Mouse (Mus musculus) neural tube, embryonic 13.5 days (tissue): ENCODE measurements around the gene Lhx5. TPM values are rescaled to one million over a fixed set of nuclear protein-coding genes. Genes with fewer than 3 reads are reported as not detected.
A peak's percentile ranks its signal among the peaks of the same experiment; 100 is the strongest.

Experiments used
- ATAC-seq: fragments of 200-750 bp; cut with Nextera tagmentation; 2 replicates; pipeline ENCODE4 v1.8.0; 2017; ENCODE audit warnings: low read depth, mild to moderate bottlenecking, moderate TSS enrichment, moderate library complexity
- H3K27ac ChIP-seq: fragments of 300-500 bp; sonication (generic); replicated peaks from 2 replicates; pipeline ENCODE4 v1.5.1; 2015; ENCODE audit warnings: moderate library complexity, mild to moderate bottlenecking, inconsistent platforms
- H3K27me3 ChIP-seq: fragments of 300-500 bp; sonication (generic); 2 replicates; pipeline ENCODE4 v1.6.1; 2015; ENCODE audit warnings: mild to moderate bottlenecking, inconsistent platforms
- H3K36me3 ChIP-seq: fragments of 300-500 bp; sonication (generic); 2 replicates; pipeline ENCODE4 v1.6.1; 2015; ENCODE audit warnings: mild to moderate bottlenecking, inconsistent platforms
- H3K4me1 ChIP-seq: fragments of 300-500 bp; sonication (generic); replicated peaks from 2 replicates; pipeline ENCODE4 v1.6.1; 2015; ENCODE audit warnings: inconsistent platforms
- H3K4me2 ChIP-seq: fragments of 300-500 bp; sonication (generic); 2 replicates; pipeline ENCODE4 v1.6.1; 2015; ENCODE audit warnings: inconsistent platforms, mild to moderate bottlenecking, moderate library complexity
- H3K4me3 ChIP-seq: fragments of 300-500 bp; sonication (generic); 2 replicates; pipeline ENCODE4 v1.5.1; 2015; ENCODE audit warnings: mild to moderate bottlenecking, inconsistent platforms
- H3K9ac ChIP-seq: fragments of 300-500 bp; sonication (generic); 2 replicates; pipeline ENCODE4 v1.6.1; 2015; ENCODE audit warnings: moderate library complexity, mild to moderate bottlenecking, inconsistent platforms
- H3K9me3 ChIP-seq: fragments of 300-500 bp; sonication (generic); 2 replicates; pipeline ENCODE4 v1.6.1; 2016; ENCODE audit warnings: inconsistent platforms
- WGBS: fragments of 180-500 bp; shearing (Covaris S2); methylation state at CpG from one replicate; pipeline ENCODE4 v1.1.7; 2015; 5-methylcytosine and 5-hydroxymethylcytosine counted together
- polyA plus RNA-seq: library from polyadenylated mRNA; unstranded; fragments of >200 nt; fragmentation: Nextera tagmentation; extraction: Ambion mirVana; gene quantifications from 2 replicates; pipeline ENCODE4 v1.2.1, GENCODE M21; 2015

The Lhx5 gene
- polyA plus RNA-seq, 1 experiment from 2014 or later: 42.0 TPM

GRCm38 (mm10) chr5:120420106-120420505 lies 11.4 kb upstream of the Lhx5 start:
- H3K36me3 ChIP-seq: no peaks in the 10 kb centered on the region
- no peak overlapping the region for H3K9ac ChIP-seq
- no peak for ATAC-seq
- peaks cover 97% of the 10 kb centered on the region for H3K27me3 ChIP-seq
- WGBS: 80% methylated on average over 8 of the region's 8 CpGs
- H3K4me2 ChIP-seq: no peak overlapping the region
- no peaks in the 10 kb centered on the region for H3K9me3 ChIP-seq
- 0 out of 2 replicates have a peak overlapping the region, but pooled peaks have one; percentile 62 for H3K27ac ChIP-seq
- H3K4me3 ChIP-seq: no peak overlapping the region
- H3K4me1 ChIP-seq: peaks cover 21% of the 10 kb centered on the region

DNA sequence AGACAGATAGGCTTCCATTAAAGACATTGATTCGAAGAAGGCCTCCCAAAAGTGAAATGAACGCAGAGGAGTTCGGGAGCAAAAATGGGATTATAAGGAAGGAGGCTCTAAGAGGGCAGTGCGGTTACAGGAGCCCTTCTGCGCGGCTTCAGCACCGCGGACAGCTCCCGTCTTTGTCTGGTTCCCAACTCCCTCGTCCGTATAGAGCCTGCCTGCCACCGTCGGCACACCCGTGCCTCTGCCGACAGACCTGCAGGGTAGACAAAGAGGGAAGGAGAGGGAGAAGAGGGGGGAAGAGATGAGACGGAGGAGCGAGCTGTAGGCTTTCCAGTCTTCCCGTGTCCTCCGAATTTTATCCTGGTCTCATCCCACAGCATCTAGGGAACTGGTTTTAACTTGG lies 7.5 kb upstream of the Lhx5 start:
- ATAC-seq: no peak
- Histone ChIP-seq H3K27ac (peak overlapping the region; percentile 95), H3K36me3 (no peaks in the 10 kb centered on the region), H3K9me3 (no peaks in the 10 kb centered on the region), H3K27me3 (peaks cover 96% of the 10 kb centered on the region), H3K9ac (peak overlapping the region; percentile 84), H3K4me1 (peaks cover 41% of the 10 kb centered on the region), H3K4me3 (peak overlapping the region; percentile 59), H3K4me2 (peak overlapping the region; percentile 63)
- WGBS: under 1% methylated on average over 19 of the region's 19 CpGs

DNA sequence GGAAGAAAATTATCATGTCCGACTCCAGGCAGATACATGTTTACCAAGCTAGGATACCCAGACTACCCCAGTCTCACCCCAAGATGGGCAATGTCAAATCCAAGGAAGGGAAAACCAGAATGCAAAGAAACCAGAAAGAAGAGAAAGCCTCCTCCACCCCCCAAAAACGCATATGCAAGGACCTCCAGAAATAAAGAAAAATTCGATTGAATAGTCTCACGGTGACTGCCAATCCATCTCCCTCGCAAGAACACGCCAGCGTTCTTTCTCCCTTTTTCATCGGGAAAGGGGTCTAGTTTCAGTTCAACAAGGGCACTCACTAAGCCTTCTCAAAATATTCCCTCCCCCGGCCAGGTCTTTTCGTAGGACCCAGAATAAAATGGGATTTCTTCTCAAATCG lies 6.8 kb upstream of the Lhx5 start:
- H3K9me3 ChIP-seq: no peaks in the 10 kb centered on the region
- H3K36me3 ChIP-seq: no peaks in the 10 kb centered on the region
- peak overlapping the region; percentile 63 for H3K4me2 ChIP-seq
- H3K4me1 ChIP-seq: peaks cover 41% of the 10 kb centered on the region
- H3K27ac ChIP-seq: peak overlapping the region; percentile 95
- 1% methylated on average over 11 of the region's 11 CpGs for WGBS
- H3K27me3 ChIP-seq: peaks cover 95% of the 10 kb centered on the region
- H3K4me3 ChIP-seq: peak overlapping the region; percentile 59
- peak overlapping the region; percentile 84 for H3K9ac ChIP-seq
- ATAC-seq: no peak

GRCm38 (mm10) chr5:120425711-120426110 lies 5.8 kb upstream of the Lhx5 start:
- H3K9me3 ChIP-seq: no peaks in the 10 kb centered on the region
- peaks cover 93% of the 10 kb centered on the region for H3K27me3 ChIP-seq
- ATAC-seq: peak; percentile 12; the same call in 1 of the 2 replicates
- H3K4me3 ChIP-seq: peak overlapping the region; percentile 59
- under 1% methylated on average over 8 of the region's 20 CpGs for WGBS
- peaks cover 34% of the 10 kb centered on the region for H3K4me1 ChIP-seq
- H3K27ac ChIP-seq: peak overlapping the region; percentile 95
- H3K4me2 ChIP-seq: peak overlapping the region; percentile 63
- peak overlapping the region; percentile 84 for H3K9ac ChIP-seq
- no peaks in the 10 kb centered on the region for H3K36me3 ChIP-seq

DNA sequence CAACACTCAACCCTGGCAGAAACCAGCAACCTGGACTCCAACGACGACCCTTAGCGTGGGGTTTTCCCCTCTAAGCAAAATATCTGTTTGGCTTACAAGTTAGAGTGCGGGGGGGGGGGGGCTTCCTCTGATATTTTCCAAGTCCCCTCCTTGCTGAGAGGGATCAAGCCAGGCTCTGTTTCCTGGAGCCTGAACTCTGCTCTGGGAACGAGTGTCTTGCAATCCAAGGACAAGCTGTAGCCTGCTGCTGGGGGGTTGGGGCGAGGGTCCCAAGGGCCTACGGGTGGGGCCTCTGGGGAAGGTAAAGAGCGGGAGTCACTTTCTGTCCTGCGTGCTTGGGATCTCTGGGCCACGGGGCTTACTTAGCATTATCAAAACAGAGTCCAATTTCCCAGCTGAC lies 4.9 kb upstream of the Lhx5 start:
- Histone ChIP-seq H3K9ac (peak overlapping the region; percentile 92), H3K4me2 (peak overlapping the region; percentile 63), H3K36me3 (no peaks in the 10 kb centered on the region), H3K27me3 (peaks cover 93% of the 10 kb centered on the region), H3K4me1 (peaks cover 25% of the 10 kb centered on the region), H3K4me3 (peak overlapping the region; percentile 59), H3K27ac (peak overlapping the region; percentile 95), H3K9me3 (no peaks in the 10 kb centered on the region)
- 0% methylated on average over 10 of the region's 10 CpGs for WGBS
- ATAC-seq: no peak

DNA sequence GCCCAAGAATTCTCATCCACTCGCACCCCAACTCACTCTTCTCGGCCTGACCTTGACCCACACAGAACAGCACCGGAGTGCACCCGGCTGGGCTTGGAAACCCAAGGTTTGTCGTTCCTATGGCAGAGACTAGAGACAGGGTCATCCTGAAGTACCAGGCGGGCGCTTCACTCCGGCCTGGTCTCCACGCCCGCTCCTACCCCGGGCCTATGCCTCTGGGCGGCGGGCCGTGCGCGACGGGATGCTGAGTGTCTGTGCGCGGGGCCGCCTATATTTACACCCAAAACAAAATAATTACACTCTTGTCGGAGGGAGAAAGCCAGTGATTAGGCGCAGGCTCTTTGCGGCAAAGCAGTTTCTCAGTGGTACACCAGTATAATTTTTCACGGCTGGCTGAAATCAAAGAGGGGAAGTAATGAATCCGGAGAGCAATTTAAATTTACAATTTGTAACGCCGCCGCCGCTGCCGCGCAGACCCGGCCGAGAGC lies 4.0 kb upstream of the Lhx5 start:
- ATAC-seq: 0 out of 2 replicates have a peak, but pooled peaks have one; percentile 13
- Histone ChIP-seq H3K4me1 (peaks cover 24% of the 10 kb centered on the region), H3K27ac (peak overlapping the region; percentile 95), H3K9me3 (no peaks in the 10 kb centered on the region), H3K36me3 (no peaks in the 10 kb centered on the region), H3K4me3 (peak overlapping the region; percentile 59), H3K27me3 (peaks cover 93% of the 10 kb centered on the region), H3K9ac (peak overlapping the region; percentile 92), H3K4me2 (peak overlapping the region; percentile 63)
- under 1% methylated on average over 33 of the region's 33 CpGs for WGBS

GRCm38 (mm10) chr5:120428189-120428838 lies 3.2 kb upstream of the Lhx5 start:
- 1% methylated on average over 21 of the region's 21 CpGs for WGBS
- no peaks in the 10 kb centered on the region for H3K36me3 ChIP-seq
- H3K4me2 ChIP-seq: peak overlapping the region; percentile 63
- H3K27me3 ChIP-seq: peaks cover 92% of the 10 kb centered on the region
- H3K4me1 ChIP-seq: peaks cover 24% of the 10 kb centered on the region
- ATAC-seq: no peak
- peak overlapping the region; percentile 95 for H3K27ac ChIP-seq
- H3K9ac ChIP-seq: peak overlapping the region; percentile 92
- peak overlapping the region; percentile 59 for H3K4me3 ChIP-seq
- H3K9me3 ChIP-seq: no peaks in the 10 kb centered on the region

GRCm38 (mm10) chr5:120428990-120429389 lies 2.5 kb upstream of the Lhx5 start:
- Histone ChIP-seq H3K27me3 (peaks cover 92% of the 10 kb centered on the region), H3K9me3 (no peaks in the 10 kb centered on the region), H3K4me1 (peaks cover 24% of the 10 kb centered on the region), H3K9ac (peak overlapping the region; percentile 92), H3K4me3 (peak overlapping the region; percentile 59), H3K4me2 (peak overlapping the region; percentile 63), H3K27ac (peak overlapping the region; percentile 95), H3K36me3 (no peaks in the 10 kb centered on the region)
- 0% methylated on average over 5 of the region's 6 CpGs for WGBS
- ATAC-seq: no peak

DNA sequence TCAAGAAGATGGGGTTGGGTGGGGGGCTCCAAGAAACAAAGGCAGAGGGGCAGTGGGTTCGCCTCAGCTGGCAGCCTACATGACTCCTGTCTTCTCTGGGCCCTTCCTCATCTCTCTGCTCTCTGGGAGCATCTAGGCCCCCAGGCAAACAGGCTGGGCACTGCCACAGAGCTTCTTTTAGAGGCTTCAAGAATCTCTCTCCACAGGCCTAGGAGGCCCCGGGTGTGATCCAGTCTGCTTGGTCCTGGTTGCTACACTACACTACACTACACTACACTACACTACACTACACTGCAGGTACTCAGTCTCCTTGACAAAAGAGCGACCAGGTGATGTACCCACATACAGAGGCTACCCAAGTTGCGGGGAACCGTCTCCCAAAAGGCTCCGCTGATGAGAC lies 1.8 kb upstream of the Lhx5 start:
- WGBS: 6% methylated on average over 6 of the region's 6 CpGs

DNA sequence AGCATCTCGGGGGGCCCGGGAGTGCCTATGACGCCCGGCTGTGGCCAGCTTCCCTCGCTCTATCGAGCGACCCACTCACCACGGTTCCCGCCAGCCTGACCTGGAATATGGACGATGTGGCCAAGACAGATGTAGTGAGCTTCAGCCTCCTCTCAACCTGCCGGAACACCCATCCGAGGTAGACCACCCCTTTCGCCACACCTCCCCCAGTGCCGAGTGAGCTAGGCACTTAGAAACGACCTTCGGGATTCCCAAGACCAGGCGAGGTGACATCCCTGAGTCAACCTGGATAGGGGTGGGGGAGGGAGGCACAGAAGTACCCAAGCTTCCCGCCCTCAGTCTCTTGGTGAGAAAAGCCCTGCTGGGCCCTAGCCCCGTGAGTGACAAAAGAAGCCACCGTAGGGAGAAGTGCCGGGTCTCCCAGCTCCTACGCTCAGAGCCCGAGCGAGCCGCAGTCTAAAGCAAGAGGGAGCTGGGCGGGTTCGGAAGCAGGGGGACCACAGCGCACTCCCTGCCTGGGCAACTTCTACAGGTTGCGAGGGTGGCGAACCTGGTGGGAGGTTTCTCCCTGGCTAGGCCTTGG lies 407 bp upstream of the Lhx5 start:
- Histone ChIP-seq H3K27me3 (peaks cover 95% of the 10 kb centered on the region), H3K27ac (peak overlapping the region; percentile 90), H3K36me3 (peaks cover 1% of the 10 kb centered on the region; the same call in 1 of the 2 replicates), H3K9me3 (no peaks in the 10 kb centered on the region), H3K4me2 (peak overlapping the region; percentile 63), H3K9ac (peak overlapping the region; percentile 92), H3K4me3 (peak overlapping the region; percentile 59), H3K4me1 (peaks cover 30% of the 10 kb centered on the region)
- WGBS: 1% methylated on average over 30 of the region's 30 CpGs
- ATAC-seq: no peak

More for the DNA sequence above, 1.8 kb upstream of the Lhx5 start:
- Histone ChIP-seq H3K27me3 (peaks cover 92% of the 10 kb centered on the region), H3K36me3 (no peaks in the 10 kb centered on the region), H3K9me3 (no peaks in the 10 kb centered on the region), H3K4me3 (peak overlapping the region; percentile 59), H3K27ac (peak overlapping the region; percentile 95), H3K9ac (peak overlapping the region; percentile 92), H3K4me1 (peaks cover 24% of the 10 kb centered on the region), H3K4me2 (peak overlapping the region; percentile 63)
- no peak for ATAC-seq

- H3K27me3 ChIP-seq: peaks cover 95% of the 10 kb centered on the region
Observed at GRCm38 (mm10) chr5:120432486-120433015, 1.1 kb downstream of the Lhx5 start.

DNA sequence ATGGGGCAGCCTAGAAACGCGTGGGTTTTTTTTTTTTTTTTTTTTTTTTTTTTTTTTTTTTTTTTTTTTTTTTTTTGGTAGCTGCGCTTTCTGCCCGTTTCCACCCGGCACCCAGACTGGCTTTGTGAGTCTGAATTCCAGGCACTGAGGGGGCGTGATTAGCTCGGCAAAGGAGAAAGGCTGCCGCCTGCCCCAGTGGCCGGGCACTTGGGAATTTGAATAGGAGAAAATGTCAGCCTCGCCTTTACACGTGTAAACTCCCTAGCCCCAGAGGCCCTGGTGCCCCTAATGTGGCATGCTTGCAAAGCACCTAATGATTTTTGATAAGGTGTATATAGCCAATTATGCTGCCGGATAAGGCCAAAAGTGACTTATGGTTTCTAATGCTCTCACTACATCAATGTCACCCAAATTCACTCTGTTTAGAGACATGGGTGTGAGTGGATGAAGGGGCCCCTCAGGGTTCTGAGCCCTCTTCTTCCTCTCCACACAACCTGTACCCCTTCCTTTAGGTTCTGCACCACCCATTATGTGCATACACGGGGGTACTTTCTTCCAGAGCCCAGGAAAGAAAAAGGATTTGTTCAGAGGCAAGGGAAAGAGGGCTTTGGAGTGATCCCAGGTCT lies 1.7 kb downstream of the Lhx5 start:
- Histone ChIP-seq H3K27ac (peak overlapping the region; percentile 94), H3K27me3 (peaks cover 96% of the 10 kb centered on the region), H3K36me3 (peaks cover 4% of the 10 kb centered on the region; the same call in 1 of the 2 replicates), H3K9ac (peak overlapping the region; percentile 92), H3K4me3 (peak overlapping the region; percentile 59), H3K4me1 (peaks cover 22% of the 10 kb centered on the region), H3K9me3 (no peaks in the 10 kb centered on the region), H3K4me2 (peak overlapping the region; percentile 68)
- under 1% methylated on average over 13 of the region's 13 CpGs for WGBS
- no peak for ATAC-seq

More at GRCm38 (mm10) chr5:120432486-120433015, 1.1 kb downstream of the Lhx5 start:
- Histone ChIP-seq H3K4me3 (peak overlapping the region; percentile 59), H3K36me3 (peaks cover 4% of the 10 kb centered on the region; the same call in 1 of the 2 replicates), H3K4me2 (peak overlapping the region; percentile 68), H3K4me1 (peaks cover 21% of the 10 kb centered on the region), H3K9ac (peak overlapping the region; percentile 92), H3K27ac (peak overlapping the region; percentile 90), H3K9me3 (no peaks in the 10 kb centered on the region)
- no peak for ATAC-seq
- 0% methylated on average over 9 of the region's 9 CpGs for WGBS
